Mouse (Mus musculus) kidney, adult 2 months (tissue): Measurements from ENCODE around the gene Blmh. TPM values are rescaled to one million over a fixed set of nuclear protein-coding genes. Genes with fewer than 3 reads are reported as not detected.

ENCODE experiments used
- DNase-seq: peaks from one replicate; pipeline ENCODE4 v3.0.0; 2021
- H3K27ac ChIP-seq: fragments of 200-500 bp; 2 replicates; pipeline ENCODE4 v1.5.1; 2012; ENCODE audit warnings: low read depth, low read length, control low read depth, inconsistent platforms; ENCODE audit not compliant: insufficient read depth
- H3K27me3 ChIP-seq: fragments of 200-500 bp; replicated peaks from 2 replicates; pipeline ENCODE4 v1.6.1; 2012; ENCODE audit warnings: mild to moderate bottlenecking, moderate library complexity, low read length, inconsistent platforms; ENCODE audit not compliant: control insufficient read depth, insufficient read depth
- H3K36me3 ChIP-seq: fragments of 200-500 bp; 2 replicates; pipeline ENCODE4 v1.6.1; 2012; ENCODE audit warnings: mild to moderate bottlenecking, moderate library complexity, low read length, inconsistent platforms; ENCODE audit not compliant: control insufficient read depth, insufficient read depth
- H3K4me1 ChIP-seq: fragments of 200-500 bp; 2 replicates; pipeline ENCODE4 v1.6.1; 2011; ENCODE audit warnings: low read length; ENCODE audit not compliant: control insufficient read depth, insufficient read depth
- H3K4me3 ChIP-seq: fragments of 200-500 bp; 2 replicates; pipeline ENCODE4 v1.5.1; 2011; ENCODE audit warnings: mild to moderate bottlenecking, low read depth, low read length, control low read depth; ENCODE audit not compliant: insufficient read depth
- CTCF ChIP-seq: fragments of 200-500 bp; conservative IDR thresholded peaks from 2 replicates; pipeline ENCODE4 v1.5.1; 2011; ENCODE audit warnings: low read depth, mild to moderate bottlenecking, control low read depth, low read length, moderate library complexity, mixed read lengths; ENCODE audit not compliant: insufficient read depth, insufficient read length
- POLR2A ChIP-seq: fragments of 200-500 bp; IDR thresholded peaks from one replicate; pipeline ENCODE4 v1.6.1; 2011; ENCODE audit warnings: low read depth, low read length, control low read depth
- WGBS: fragments of 180-500 bp; shearing (Covaris S2); methylation state at CpG from one replicate; pipeline ENCODE4 v1.1.7; 2018; 5-methylcytosine and 5-hydroxymethylcytosine counted together
- polyA plus RNA-seq: library from polyadenylated mRNA; depleted of rRNA; stranded (reverse); fragments of >200 nt; gene quantifications from 2 replicates; pipeline ENCODE4 v1.2.3, GENCODE M21; 2012; rRNA removed

The Blmh gene
- polyA plus RNA-seq, 1 experiment, result 27.8 TPM

DNA sequence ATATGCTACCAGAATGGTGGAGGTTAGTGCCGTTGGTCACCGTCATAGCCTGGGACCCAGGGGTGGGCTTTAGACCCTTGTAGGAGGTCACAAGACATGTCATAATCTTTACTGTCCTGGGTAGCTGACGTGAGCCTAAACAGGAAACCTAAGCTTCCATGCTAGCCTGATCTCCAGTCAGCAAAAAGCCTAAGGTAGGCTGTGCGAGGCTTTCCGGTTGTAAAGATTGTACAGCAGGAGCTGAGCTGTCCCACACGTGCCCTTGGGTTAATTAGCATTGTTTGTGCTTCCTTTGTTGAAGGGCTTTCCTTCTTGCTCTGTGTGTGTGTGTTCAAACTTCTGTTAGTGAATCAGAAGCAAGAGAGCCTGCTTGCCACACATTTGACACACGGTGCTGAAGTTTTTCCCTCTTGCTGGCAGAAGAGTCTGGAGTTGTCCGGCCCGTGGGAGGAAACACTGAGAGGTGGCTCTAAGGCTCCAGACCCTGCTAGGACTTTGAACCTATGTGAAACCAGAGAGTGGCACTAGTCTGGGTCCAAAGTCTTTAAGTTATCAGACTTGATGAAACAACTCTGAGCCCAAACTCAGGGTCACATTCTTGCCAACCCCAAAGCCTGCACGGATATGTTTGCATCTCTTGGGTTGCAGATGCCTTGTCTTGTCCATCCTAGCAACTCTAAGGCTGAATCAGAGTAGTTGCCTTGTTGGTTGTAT is 86.3 kb downstream of the Blmh start:
- H3K27ac ChIP-seq, result no peak overlapping the region
- no peaks in the 10 kb centered on the region for H3K36me3 ChIP-seq
- WGBS, result 50% methylated on average over 10 of the region's 10 CpGs
- H3K4me1 ChIP-seq, result peaks cover 10% of the 10 kb centered on the region
- H3K4me3 ChIP-seq, result no peak overlapping the region
- H3K27me3 ChIP-seq, result no peaks in the 10 kb centered on the region
- peak; percentile 21 for DNase-seq
- TF ChIP-seq CTCF (no peak), POLR2A (no peak)

- H3K27ac ChIP-seq, result no peak overlapping the region
- H3K4me1 ChIP-seq, result no peaks in the 10 kb centered on the region
- TF ChIP-seq CTCF (no peak), POLR2A (no peak)
- H3K4me3 ChIP-seq, result no peak overlapping the region
- H3K36me3 ChIP-seq, result no peaks in the 10 kb centered on the region
- 80% methylated on average over 11 of the region's 11 CpGs for WGBS
- DNase-seq, result no peak
- no peaks in the 10 kb centered on the region for H3K27me3 ChIP-seq
Measured at GRCm38 (mm10) chr11:77018046-77018445, 93.4 kb downstream of the Blmh start.

GRCm38 (mm10) chr11:77019539-77019938 is 94.9 kb downstream of the Blmh start:
- no peaks in the 10 kb centered on the region for H3K4me1 ChIP-seq
- no peak overlapping the region for H3K27ac ChIP-seq

DNA sequence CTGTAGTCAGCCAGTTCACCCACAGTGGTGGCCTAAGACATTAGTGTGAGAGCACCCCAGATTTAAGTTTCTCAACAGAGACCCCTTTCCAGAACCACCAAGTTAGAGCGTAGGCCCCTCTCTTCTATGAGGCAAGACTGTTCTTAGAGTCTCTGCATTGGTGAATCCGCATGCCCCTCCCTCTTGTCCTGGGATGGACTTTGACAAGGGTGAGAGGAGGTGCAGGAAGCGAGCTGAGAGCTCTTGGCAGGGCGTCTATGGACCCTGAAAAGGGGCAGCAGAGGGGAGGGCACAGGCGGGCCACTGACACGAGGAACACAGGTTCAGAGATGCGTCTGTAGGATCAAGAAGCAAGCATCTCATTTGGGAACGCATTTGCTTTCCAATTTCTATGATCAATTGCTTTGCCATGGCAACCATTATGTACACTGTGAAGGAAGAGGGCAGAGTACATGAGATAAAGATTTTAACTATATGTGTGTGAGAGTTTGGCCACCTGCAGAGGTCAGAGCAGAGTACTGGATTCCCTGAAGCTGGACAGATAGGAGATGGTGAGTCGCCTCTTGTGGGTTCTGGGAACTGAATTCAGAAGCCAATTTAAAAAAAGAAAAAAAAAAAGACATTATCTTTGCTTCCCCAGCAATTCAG is 97.3 kb downstream of the Blmh start:
- no peak overlapping the region for H3K27ac ChIP-seq
- WGBS, result 61% methylated on average over 9 of the region's 9 CpGs
- TF ChIP-seq CTCF (no peak), POLR2A (no peak)
- H3K4me3 ChIP-seq, result no peak overlapping the region
- H3K36me3 ChIP-seq, result no peaks in the 10 kb centered on the region
- no peaks in the 10 kb centered on the region for H3K4me1 ChIP-seq
- DNase-seq, result peak; percentile 43
- H3K27me3 ChIP-seq, result no peaks in the 10 kb centered on the region

More at GRCm38 (mm10) chr11:77019539-77019938, 94.9 kb downstream of the Blmh start:
- 75% methylated on average over 8 of the region's 8 CpGs for WGBS
- no peak for DNase-seq
- Histone ChIP-seq H3K27me3 (no peaks in the 10 kb centered on the region), H3K4me3 (no peak overlapping the region), H3K36me3 (no peaks in the 10 kb centered on the region)
- TF ChIP-seq POLR2A, result no peak
- no peak for TF ChIP-seq CTCF

GRCm38 (mm10) chr11:77026559-77026958 is 102.0 kb downstream of the Blmh start:
- 78% methylated on average over 3 of the region's 3 CpGs for WGBS
- Histone ChIP-seq H3K4me1 (no peaks in the 10 kb centered on the region), H3K27ac (no peak overlapping the region), H3K27me3 (no peaks in the 10 kb centered on the region), H3K4me3 (no peak overlapping the region), H3K36me3 (no peaks in the 10 kb centered on the region)
- DNase-seq, result no peak
- peak; percentile 22; the same call in 1 of the 2 replicates for TF ChIP-seq CTCF
- no peak for TF ChIP-seq POLR2A

DNA sequence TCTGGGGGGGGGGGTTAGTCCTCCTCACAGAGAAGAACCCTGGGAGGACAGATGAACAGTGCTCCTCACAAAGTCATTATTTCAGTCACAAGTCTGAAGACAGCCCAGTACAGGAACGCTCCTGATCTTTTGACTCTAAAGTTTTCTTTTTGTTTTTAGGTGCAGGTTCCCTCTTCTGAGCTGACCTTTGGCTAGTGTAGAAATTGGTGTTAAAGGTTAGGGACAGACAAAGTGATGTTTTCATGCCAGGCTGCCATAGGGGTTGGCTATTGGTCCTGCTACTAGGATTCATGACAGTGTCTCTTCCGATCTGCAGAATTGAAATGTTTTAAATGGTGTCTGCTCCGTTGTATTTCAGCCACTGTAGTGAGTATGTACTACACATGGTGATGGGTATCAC is 103.5 kb downstream of the Blmh start:
- TF ChIP-seq CTCF, result no peak
- no peak for TF ChIP-seq POLR2A
- Histone ChIP-seq H3K27ac (no peak overlapping the region), H3K4me1 (no peaks in the 10 kb centered on the region), H3K36me3 (no peaks in the 10 kb centered on the region), H3K4me3 (no peak overlapping the region), H3K27me3 (no peaks in the 10 kb centered on the region)
- WGBS, result 88% methylated on average over 3 of the region's 3 CpGs
- DNase-seq, result no peak

- Histone ChIP-seq H3K27ac (no peak overlapping the region), H3K36me3 (no peaks in the 10 kb centered on the region), H3K4me1 (no peaks in the 10 kb centered on the region), H3K27me3 (no peaks in the 10 kb centered on the region), H3K4me3 (no peak overlapping the region)
- no peak for DNase-seq
- 81% methylated on average over 14 of the region's 14 CpGs for WGBS
- no peak for TF ChIP-seq POLR2A
- no peak for TF ChIP-seq CTCF
Measured at GRCm38 (mm10) chr11:77031151-77031934, 106.7 kb downstream of the Blmh start.

Other genes starting within 250 kb of the Blmh start
- 2.8 and 2.9 TPM in 2 replicates for gene Trarg1, start 245.0 kb upstream of the Blmh start, polyA plus RNA-seq
- gene Gosr1, start 161.2 kb upstream of the Blmh start, polyA plus RNA-seq, result 22.8 and 24.3 TPM in 2 replicates
- gene Cpd, start 77.8 kb upstream of the Blmh start, polyA plus RNA-seq, result 28.6 and 30.5 TPM in 2 replicates
- 36.1 and 39.0 TPM in 2 replicates for gene Tmigd1, start 22.6 kb upstream of the Blmh start, polyA plus RNA-seq
- gene Slc6a4, start 73.8 kb downstream of the Blmh start, polyA plus RNA-seq, result 12.8 and 14.6 TPM in 2 replicates
- gene Nsrp1, start 153.6 kb downstream of the Blmh start, polyA plus RNA-seq, result 1.3 and 1.8 TPM in 2 replicates